Mouse (Mus musculus) neural tube, embryonic 10.5 days (tissue): ENCODE results near the gene Hdgf.
"Not testable (repeated sequence)": the region's sequence is repeated elsewhere in the genome, so short reads cannot be mapped to it uniquely, and the experiment has no call there.

ENCODE experiments used
- DNase-seq: peaks from one replicate; pipeline ENCODE4 v3.0.0-alpha.2; 2017; ENCODE audit warnings: low spot score; ENCODE audit errors: extremely low spot score

The Hdgf gene

DNA sequence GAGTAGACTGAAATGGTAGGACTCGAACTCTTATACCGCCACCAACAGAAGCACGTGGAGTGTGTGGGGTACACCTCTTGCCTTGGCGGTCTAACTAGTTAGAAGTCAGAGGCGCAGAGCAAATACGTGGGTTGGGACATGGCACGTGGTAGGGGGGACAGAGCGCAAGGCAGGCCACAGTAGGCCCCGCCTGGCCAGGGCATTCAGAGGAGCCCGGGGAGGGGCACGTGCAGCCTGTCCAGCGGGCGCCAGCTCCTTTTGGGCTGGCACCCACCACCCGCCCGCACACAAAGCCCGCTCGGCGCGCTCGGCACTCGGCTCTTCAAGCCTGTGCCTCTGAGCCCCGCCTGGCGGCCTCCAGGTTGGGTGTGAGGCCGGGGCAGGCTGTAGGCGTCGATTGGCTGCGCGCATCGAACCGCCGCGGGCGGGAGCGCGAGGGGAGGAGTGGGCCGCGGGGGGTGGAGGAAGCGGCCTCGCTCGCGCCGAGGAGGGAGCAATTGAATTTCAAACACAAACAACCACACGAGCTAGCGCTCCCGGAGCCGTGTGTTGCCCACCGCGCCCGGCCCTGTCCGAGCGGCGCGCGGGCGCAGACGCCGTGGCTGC is at the start of gene Hdgf:
Gene Hdgf (plus strand): TSS at position 442 of the 606 bp plus-strand sequence.
- peak; percentile 95 for DNase-seq

GRCm38 (mm10) chr3:87857666-87858065 is 48.5 kb upstream of the Hdgf start:
- DNase-seq: no peak

DNA sequence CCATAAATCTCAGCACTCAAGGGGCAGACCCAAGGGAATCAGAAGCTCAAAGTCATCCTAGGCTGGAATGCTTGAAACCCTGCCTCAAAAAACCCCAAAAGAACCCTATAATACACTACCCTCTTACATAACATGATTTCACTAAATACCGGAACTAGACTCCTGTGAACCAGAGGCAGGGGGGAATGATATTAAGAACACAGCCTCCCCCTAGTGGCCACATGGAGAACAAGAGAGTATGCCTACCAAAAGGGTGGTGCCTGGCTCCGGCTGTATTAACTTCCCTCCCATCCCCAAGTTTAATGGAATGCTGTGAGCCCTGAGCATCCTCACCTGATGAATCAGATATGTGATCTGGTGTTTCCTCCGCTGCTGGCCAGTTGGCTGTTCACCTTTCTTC is 46.3 kb upstream of the Hdgf start:
- peak; percentile 42 for DNase-seq

DNA sequence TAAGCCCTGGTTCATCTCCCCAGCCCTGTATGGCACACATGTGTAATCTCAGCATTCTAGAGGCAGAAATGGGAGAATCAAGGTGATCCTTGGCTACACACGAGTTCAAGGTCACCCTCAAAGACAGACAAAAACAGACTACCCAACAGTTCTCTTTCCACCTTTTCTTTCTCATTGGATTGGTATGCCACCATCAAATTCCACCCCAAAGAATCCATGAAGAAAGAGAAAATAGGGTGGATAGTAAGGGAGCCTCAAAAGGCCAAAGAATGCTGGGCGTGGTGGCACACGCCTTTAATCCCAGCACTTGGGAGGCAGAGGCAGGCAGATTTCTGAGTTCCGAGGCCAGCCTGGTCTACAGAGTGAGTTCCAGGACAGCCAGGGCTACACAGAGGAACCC is 42.0 kb upstream of the Hdgf start:
- DNase-seq: not testable (repeated sequence)

- no peak for DNase-seq
Observed at GRCm38 (mm10) chr3:87877730-87878129, 28.4 kb upstream of the Hdgf start.

DNA sequence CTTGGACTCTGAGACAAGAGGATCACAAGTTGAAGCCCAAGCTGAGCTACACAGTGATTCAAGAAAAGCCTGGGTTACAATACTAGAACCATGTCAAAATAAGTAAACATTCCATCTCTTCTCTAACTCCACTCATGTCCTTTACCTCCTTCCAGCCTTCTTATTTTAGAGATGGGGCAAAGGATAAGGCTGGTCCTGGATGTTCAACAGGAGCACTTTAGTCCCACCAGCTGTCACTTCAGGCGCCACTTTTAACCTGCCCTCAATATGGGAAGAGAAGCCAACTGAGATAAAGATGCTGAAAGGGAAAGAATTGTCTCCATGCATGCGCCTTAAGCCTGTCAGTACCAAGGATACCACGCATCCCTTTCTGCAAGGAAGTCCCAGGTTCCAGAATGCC is 21.8 kb upstream of the Hdgf start:
- DNase-seq: no peak

DNA sequence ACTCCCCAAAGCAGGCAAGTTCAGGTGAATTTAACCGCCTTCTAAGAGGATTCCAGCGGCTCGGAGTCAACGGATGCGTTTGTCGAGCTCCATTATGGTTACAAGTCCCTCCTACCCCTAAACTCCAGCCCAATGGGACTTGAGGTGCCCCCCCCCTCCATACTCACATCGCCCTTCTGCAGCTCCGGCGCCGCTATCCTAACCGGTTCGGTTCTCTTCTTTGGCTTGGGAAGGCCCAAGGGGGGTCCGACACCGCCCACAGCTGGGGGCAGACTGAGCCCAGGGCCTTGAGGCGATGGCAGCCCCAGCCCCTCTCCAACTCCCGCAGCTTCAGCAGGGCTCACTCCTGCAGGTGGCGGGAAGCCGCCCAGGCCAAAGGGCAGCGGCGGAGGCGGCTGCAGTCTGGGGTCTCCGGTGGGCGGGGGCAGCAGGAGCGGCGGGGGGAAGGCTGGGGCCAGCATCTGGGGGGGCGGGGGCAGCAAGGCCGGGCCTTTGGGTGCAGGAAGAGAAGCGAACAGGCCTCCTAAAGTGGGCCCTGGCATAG is 21.3 kb upstream of the Hdgf start:
- peak; percentile 69 for DNase-seq

DNA sequence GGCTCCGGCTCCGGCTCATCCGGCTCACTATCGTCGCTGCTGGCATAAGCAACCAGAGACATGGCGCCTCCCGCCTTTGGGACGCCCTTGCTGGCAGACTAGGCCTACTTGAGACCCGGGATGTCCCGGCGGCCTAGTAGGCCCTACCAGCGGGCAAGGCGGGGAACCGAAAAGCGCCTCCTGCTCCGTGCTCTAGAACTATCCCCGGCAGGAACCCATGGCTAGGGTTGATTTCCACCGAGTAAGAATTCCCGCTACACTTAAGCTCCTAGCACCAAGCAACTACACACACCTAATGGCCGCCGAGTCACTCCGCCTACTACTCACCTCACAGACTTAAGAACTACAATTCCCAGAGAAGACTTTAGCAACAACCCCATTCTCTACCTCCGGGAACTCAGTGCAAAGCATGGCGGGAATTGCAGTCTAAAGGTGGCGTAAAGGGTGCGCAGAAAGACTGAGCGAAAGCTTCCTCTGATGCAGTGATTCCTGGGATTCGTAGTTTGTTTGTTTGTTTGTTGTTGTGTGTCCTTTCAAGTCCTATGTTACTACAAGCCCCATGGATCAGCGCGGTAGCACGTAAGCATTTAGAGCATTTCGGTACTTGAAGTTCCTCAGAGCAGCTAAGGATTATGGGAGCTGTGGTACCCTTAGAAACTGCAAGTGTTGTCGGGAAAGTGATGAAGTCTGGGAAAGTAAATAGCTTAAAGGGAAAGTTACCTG is 20.7 kb upstream of the Hdgf start, which contains the start of gene Prcc:
Gene Prcc (minus strand): TSS at position 328 of the 723 bp plus-strand sequence.
- peak; percentile 83 for DNase-seq

DNA sequence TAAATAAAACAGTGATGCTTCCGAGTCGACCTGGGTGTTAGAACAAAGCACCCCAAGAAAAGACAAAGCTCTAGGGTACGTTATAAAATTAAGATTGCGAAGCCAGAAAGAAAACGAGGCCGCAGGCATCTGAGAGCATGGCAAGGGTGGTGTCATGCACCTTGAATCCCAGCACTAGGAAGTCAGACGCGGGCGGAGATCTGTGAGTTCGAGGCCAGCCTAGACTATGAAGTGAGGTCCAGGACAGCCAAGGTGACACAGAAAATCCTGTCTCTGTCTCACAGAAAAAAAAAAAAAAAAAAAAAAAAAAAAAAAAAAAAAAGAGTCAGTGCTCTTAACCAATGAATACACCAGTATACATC is 20.1 kb upstream of the Hdgf start:
- peak; percentile 59 for DNase-seq

GRCm38 (mm10) chr3:87886416-87886815 is 19.7 kb upstream of the Hdgf start:
- DNase-seq: no peak

DNA sequence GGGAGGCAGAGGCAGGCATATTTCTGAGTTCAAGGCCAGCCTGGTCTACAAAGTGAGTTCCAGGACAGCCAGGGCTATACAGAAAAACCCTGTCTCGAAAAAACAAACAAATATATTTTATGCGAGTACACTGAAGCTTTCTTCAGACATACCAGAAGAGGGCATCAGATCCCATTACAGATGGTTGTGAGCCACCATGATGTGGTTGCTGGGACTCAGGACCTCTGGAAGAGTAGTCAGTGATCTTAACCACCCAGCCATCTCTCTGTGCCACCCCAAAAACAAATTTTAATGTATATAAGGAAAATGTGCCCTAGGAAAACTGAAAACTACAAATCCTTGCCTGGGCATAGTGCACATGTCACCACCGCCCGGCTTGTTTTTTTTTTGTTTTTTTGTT is 18.7 kb upstream of the Hdgf start:
- DNase-seq: not testable (repeated sequence)

- DNase-seq: no peak
Observed at GRCm38 (mm10) chr3:87891481-87891880, 14.6 kb upstream of the Hdgf start.

DNA sequence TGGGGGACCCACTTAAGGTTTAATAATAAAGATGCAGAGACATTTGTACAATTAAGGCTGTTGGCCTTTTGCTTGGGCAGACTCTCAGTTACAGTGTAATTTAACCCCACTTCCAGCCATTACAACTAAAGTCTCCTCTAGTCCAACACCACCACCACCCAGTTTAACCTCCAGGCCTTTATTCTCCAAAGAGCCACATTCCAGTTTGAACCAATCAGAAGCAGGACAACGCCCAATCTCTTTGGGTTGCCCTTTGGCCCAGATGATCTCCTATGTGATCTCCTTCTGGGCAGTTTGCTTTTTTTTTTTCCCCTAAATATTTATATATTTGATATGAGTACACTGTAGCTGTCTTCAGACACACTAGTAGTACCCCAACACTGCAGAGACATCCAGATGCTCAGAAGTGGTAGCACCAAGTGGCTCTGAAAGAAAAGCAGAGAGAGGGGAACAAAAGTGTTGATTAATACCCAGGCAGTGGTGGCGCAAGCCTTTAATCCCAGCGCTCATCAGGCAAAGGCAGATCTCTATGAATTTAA is 12.7 kb upstream of the Hdgf start:
- DNase-seq: no peak

DNA sequence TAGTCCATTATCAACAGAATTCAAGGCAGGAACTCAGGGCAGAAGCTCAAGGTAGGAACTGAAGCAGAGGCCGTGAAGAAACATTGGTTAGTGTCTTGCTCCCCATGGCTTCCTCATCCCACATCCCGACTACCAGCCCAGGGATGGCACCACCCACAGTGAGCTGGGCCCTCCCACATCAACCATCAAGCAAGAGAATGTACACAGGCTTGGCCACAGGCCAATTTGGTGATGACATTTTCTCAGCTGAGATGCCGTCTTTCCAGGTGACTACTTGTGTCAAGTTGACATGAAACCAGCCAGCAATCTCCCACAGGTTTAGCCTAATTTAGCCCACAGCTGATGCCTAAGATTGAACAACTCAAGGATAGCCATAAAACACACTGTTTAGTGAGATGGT is 6.9 kb upstream of the Hdgf start:
- no peak for DNase-seq

DNA sequence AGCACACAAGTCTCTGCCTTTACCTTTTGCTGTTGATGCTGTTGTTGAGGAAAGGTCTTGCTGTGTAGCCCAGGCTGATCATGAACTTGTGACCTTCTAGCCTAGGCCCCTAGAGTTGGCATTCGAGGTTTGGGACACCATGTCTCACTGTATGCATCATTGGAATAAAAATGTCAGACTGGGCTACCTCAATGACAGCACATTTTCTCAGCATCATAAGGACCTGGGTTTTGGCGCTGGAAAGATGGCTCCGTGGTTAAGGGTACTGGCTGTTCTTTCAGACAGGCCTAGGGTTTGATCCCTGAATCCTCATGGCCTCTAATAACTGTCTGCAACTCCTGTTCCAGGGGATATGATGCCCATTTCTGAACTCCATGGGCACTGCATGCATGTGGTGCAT is 6.3 kb upstream of the Hdgf start:
- no peak for DNase-seq

GRCm38 (mm10) chr3:87901036-87901624 is 5.0 kb upstream of the Hdgf start:
- DNase-seq: no peak

GRCm38 (mm10) chr3:87901959-87902358 is 4.2 kb upstream of the Hdgf start:
- not testable (repeated sequence) for DNase-seq

- DNase-seq: no peak
Observed at GRCm38 (mm10) chr3:87903821-87904220, 2.3 kb upstream of the Hdgf start.

- no peak for DNase-seq
Observed at GRCm38 (mm10) chr3:87906601-87906980, 470 bp downstream of the Hdgf start.

DNA sequence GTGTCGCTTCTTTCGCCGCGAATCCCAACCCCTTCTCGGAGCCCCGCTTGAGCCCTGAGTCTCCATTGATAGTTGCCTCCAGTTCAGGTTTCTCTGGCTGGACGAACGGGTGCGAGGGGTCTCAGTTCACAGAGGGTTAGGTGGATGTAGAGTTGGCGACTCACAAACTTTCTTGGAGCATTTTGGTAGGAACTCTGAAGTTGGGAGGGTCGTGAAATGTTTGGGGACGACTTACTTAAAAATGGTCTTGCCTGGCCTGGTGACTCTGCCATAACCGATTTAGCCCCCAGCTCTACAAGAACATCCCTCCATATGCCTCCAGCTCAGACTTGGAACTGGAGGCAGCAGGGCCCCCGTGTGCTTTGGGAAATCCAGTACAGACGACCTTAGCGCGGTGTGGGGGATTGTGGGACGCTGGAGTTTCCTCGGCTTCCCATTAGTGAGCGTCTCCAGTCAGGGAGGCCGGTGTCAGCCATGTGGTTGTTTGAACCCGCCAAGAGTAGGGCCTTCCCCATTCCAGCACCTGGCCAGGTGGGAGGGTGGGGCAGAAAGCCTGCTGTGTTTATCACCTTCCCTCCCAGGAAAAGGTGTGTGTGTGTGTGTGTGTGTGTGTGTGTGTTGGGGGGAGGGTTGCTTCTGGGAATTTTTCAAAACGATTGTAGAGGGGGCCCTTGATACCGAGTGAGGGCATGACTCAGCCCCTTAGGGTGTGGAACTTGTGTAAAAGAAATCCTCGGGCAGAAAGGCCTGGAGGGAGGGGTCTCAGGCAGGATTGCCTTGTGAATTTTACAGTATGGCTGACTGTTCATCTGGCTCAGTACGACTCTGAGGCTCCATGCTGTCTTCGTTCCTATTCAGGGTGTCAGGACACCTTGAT is 1.1 kb downstream of the Hdgf start:
- no peak for DNase-seq

GRCm38 (mm10) chr3:87907906-87908305 is 1.8 kb downstream of the Hdgf start:
- no peak for DNase-seq
